Mouse (Mus musculus): ENCODE results near the gene Sac3d1.

DNA sequence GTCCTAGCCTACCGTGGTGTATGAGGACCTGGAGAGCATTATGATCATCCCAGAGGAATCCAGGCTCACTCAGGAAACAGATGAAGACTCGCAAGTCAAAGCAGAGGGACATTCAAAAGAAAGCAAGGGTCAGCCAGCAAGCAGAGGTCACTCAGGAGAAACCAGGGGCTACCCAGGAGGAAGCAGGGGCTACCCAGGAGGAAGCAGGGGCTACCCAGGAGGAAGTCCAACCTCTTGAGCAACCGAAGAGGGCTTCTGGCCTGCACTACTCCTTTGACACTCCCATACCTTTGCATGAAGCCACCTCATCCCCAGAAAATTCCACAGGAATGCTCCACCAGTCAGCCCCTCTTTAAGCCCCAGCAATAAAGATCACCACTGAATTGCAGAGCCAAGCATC is 20.6 kb downstream of the Sac3d1 start:
- no peak for TF ChIP-seq MAX (IDR thresholded peaks at IDR 0.05; ENCODE audit: low read depth)
- TF ChIP-seq POLR2A (IDR thresholded peaks at IDR 0.05; ENCODE audit: insufficient read length, low read depth), result no peak
- TF ChIP-seq TCF12 (IDR thresholded peaks at IDR 0.05; ENCODE audit: insufficient read depth, poor library complexity, severe bottlenecking), result no peak
- TF ChIP-seq POLR2AphosphoS2 (IDR thresholded peaks at IDR 0.05; ENCODE audit: insufficient read length, low read depth), result no peak
- no peak for TF ChIP-seq USF1 (IDR thresholded peaks at IDR 0.05; ENCODE audit: low read depth)
- TF ChIP-seq MYOD1 (IDR thresholded peaks at IDR 0.05; ENCODE audit: control insufficient read depth in 1 of 3, insufficient read length in 2 of 3, low read depth in 2 of 3), result no peak
